Mouse (Mus musculus): ENCODE measurements around the gene Chchd5. TPM values are rescaled to one million over a fixed set of nuclear protein-coding genes. Genes with fewer than 3 reads are reported as not detected.
A peak's percentile ranks its signal among the peaks of the same experiment; 100 is the strongest.

The Chchd5 gene
- total RNA-seq (2021), result 10 to 100 TPM in 1 of 2 experiments, 1 to 10 TPM in 1; 9.6 to 10.9 TPM

GRCm38 (mm10) chr2:129129412-129129929, at the start of gene Chchd5:
Gene Chchd5, plus strand, starts transcription at chr2:129129700.
- DNase-seq (ENCODE audit: low spot score in 2 of 2), result peak; percentile 93 to 94
- intact Hi-C loops (cut with DNase I), result loop anchor here (1.0 kb wide), 1 partner anchor 28 kb away; no protein-coding TSS in a partner anchor

- intact Hi-C loops (cut with DNase I), result loop anchor here (5.0 kb wide), 1 partner anchor 134 kb away; no protein-coding TSS in a partner anchor
- no peak for DNase-seq (ENCODE audit: low spot score in 2 of 2)
Observed at GRCm38 (mm10) chr2:129081097-129081496, 48.4 kb upstream of the Chchd5 start.

GRCm38 (mm10) chr2:129083514-129083913, 46.0 kb upstream of the Chchd5 start:
- DNase-seq (ENCODE audit: low spot score in 2 of 2), result no peak
- intact Hi-C loops (cut with DNase I), result loop anchor here (5.0 kb wide), 1 partner anchor 136 kb away; no protein-coding TSS in a partner anchor

GRCm38 (mm10) chr2:129084959-129085358, 44.5 kb upstream of the Chchd5 start:
- intact Hi-C loops (cut with DNase I), result loop anchor here (5.0 kb wide), 1 partner anchor 138 kb away; no protein-coding TSS in a partner anchor
- no peak for DNase-seq (ENCODE audit: low spot score in 2 of 2)

GRCm38 (mm10) chr2:129087520-129087919, 42.0 kb upstream of the Chchd5 start:
- intact Hi-C loops (cut with DNase I), result no loop called here
- no peak for DNase-seq (ENCODE audit: low spot score in 2 of 2)

- intact Hi-C loops (cut with DNase I), result loop anchor here (5.0 kb wide), 1 partner anchor 123 kb away; the partner anchor contains the start of genes Gm10762 and Zc3h6
Observed at GRCm38 (mm10) chr2:129090370-129090769, 39.1 kb upstream of the Chchd5 start.

GRCm38 (mm10) chr2:129092810-129093209, 36.7 kb upstream of the Chchd5 start:
- peak; percentile 48 to 60 for DNase-seq (ENCODE audit: low spot score in 2 of 2)
- intact Hi-C loops (cut with DNase I), result loop anchor here (5.0 kb wide), 1 partner anchor 126 kb away; the partner anchor contains the start of genes Gm10762 and Zc3h6

More at GRCm38 (mm10) chr2:129090370-129090769, 39.1 kb upstream of the Chchd5 start:
- DNase-seq (ENCODE audit: low spot score in 2 of 2), result no peak

- intact Hi-C loops (cut with DNase I), result loop anchor here (5.0 kb wide), 1 partner anchor 127 kb away; the partner anchor contains the start of genes Gm10762 and Zc3h6
- DNase-seq (ENCODE audit: low spot score in 2 of 2), result peak; percentile 58
Observed at GRCm38 (mm10) chr2:129093926-129094724, 35.4 kb upstream of the Chchd5 start.

GRCm38 (mm10) chr2:129100784-129101310, 28.7 kb upstream of the Chchd5 start, which contains the start of gene Polr1b:
Gene Polr1b, plus strand, starts transcription at chr2:129100995.
- intact Hi-C loops (cut with DNase I), result loop anchor here (1.0 kb wide), 1 partner anchor 28 kb away; the partner anchor contains the start of gene Chchd5
- peak; percentile 89 to 93 for DNase-seq (ENCODE audit: low spot score in 2 of 2)

GRCm38 (mm10) chr2:129112924-129113323, 16.6 kb upstream of the Chchd5 start:
- intact Hi-C loops (cut with DNase I), result no loop called here
- no peak for DNase-seq (ENCODE audit: low spot score in 2 of 2)

- intact Hi-C loops (cut with DNase I), result no loop called here
- no peak for DNase-seq (ENCODE audit: low spot score in 2 of 2)
Observed at GRCm38 (mm10) chr2:129115706-129116367, 13.7 kb upstream of the Chchd5 start.

- no peak for DNase-seq (ENCODE audit: low spot score in 2 of 2)
- intact Hi-C loops (cut with DNase I), result no loop called here
Observed at GRCm38 (mm10) chr2:129116368-129116739, 13.1 kb upstream of the Chchd5 start.

GRCm38 (mm10) chr2:129118061-129118460, 11.4 kb upstream of the Chchd5 start:
- intact Hi-C loops (cut with DNase I), result no loop called here
- DNase-seq (ENCODE audit: low spot score in 2 of 2), result no peak

GRCm38 (mm10) chr2:129121986-129122385, 7.5 kb upstream of the Chchd5 start:
- intact Hi-C loops (cut with DNase I), result no loop called here
- no peak for DNase-seq (ENCODE audit: low spot score in 2 of 2)

- no peak for DNase-seq (ENCODE audit: low spot score in 2 of 2)
- intact Hi-C loops (cut with DNase I), result loop anchor here (1.0 to 5.0 kb wide), 2 partner anchors 29 to 67 kb away; partner anchors contain the start of gene Slc20a1
Observed at GRCm38 (mm10) chr2:129129987-129130545, 566 bp downstream of the Chchd5 start.

GRCm38 (mm10) chr2:129130776-129131175, 1.3 kb downstream of the Chchd5 start:
- intact Hi-C loops (cut with DNase I), result loop anchor here (5.0 kb wide), 1 partner anchor 67 kb away; the partner anchor contains the start of gene Slc20a1
- no peak for DNase-seq (ENCODE audit: low spot score in 2 of 2)

- intact Hi-C loops (cut with DNase I), result loop anchor here (5.0 kb wide), 1 partner anchor 65 kb away; the partner anchor contains the start of gene Slc20a1
- no peak for DNase-seq (ENCODE audit: low spot score in 2 of 2)
Observed at GRCm38 (mm10) chr2:129132231-129132630, 2.7 kb downstream of the Chchd5 start.

- peak; percentile 70 to 78 for DNase-seq (ENCODE audit: low spot score in 2 of 2)
- intact Hi-C loops (cut with DNase I), result loop anchor here (5.0 kb wide), 1 partner anchor 64 kb away; the partner anchor contains the start of gene Slc20a1
Observed at GRCm38 (mm10) chr2:129133006-129133805, 3.7 kb downstream of the Chchd5 start.
